Mouse (Mus musculus): ENCODE results near the gene Pcgf3. TPM values are rescaled to one million over a fixed set of nuclear protein-coding genes. Genes with fewer than 3 reads are reported as not detected.

Pcgf3 gene
- total RNA-seq, 2 experiments from 2014 or later: 50.9 to 55.5 TPM

Other genes with a start within 250 kb of the Pcgf3 start
- gene Dr1, start 192.3 kb upstream of the Pcgf3 start, total RNA-seq (2021): 10 to 100 TPM; 45.2 to 47.5 TPM
- gene Pigg, start 148.6 kb upstream of the Pcgf3 start, total RNA-seq (2021): 10 to 100 TPM; 12.3 to 14.2 TPM
- gene Gm42517, start 93.3 kb upstream of the Pcgf3 start, total RNA-seq (2021): 10 to 100 TPM; 56.8 to 57.5 TPM
- gene Pde6b, start 72.8 kb upstream of the Pcgf3 start, total RNA-seq (2021): under 1 TPM; 0.15 to 0.23 TPM
- 100 to 1,000 TPM; 264 to 281 TPM for gene Atp5k, start 26.8 kb upstream of the Pcgf3 start, total RNA-seq (2021)
- gene Mfsd7a, start 12.3 kb upstream of the Pcgf3 start, total RNA-seq (2021): 1 to 10 TPM in 1 of 2 experiments, under 1 TPM in 1; 0.57 to 1.1 TPM
- 100 to 1,000 TPM; 523 to 559 TPM for gene Cplx1, start 88.8 kb downstream of the Pcgf3 start, total RNA-seq (2021)
- 10 to 100 TPM; 89.4 to 97.6 TPM for gene Gak, start 168.5 kb downstream of the Pcgf3 start, total RNA-seq (2021)
- 10 to 100 TPM; 40.1 to 43.0 TPM for gene Tmem175, start 168.5 kb downstream of the Pcgf3 start, total RNA-seq (2021)
- 10 to 100 TPM; 13.9 to 16.0 TPM for gene Idua, start 199.1 kb downstream of the Pcgf3 start, total RNA-seq (2021)
- 10 to 100 TPM; 52.6 to 55.0 TPM for gene Dgkq, start 208.4 kb downstream of the Pcgf3 start, total RNA-seq (2021)
- gene Slc26a1, start 214.3 kb downstream of the Pcgf3 start, total RNA-seq (2021): 1 to 10 TPM; 1.2 TPM
- gene Fgfrl1, start 231.2 kb downstream of the Pcgf3 start, total RNA-seq (2021): 10 to 100 TPM; 20.8 to 29.5 TPM

Measured in layer of hippocampus, postnatal 36 days (tissue).